Mouse (Mus musculus) thymus, postnatal 14 days (tissue): ENCODE measurements around the gene Psg18.
"Not testable (repeated sequence)": the region's sequence is repeated elsewhere in the genome, so short reads cannot be mapped to it uniquely, and the experiment has no call there.

Source experiments
- DNase-seq: peaks from one replicate; pipeline ENCODE4 v3.0.0; 2021

Gene Psg18

GRCm38 (mm10) chr7:18354909-18355308 is at the start of gene Psg18:
Gene Psg18 (minus strand): TSS chr7:18355009.
- not testable (repeated sequence) for DNase-seq

GRCm38 (mm10) chr7:18403407-18403806 is 48.6 kb upstream of the Psg18 start:
- DNase-seq = no peak

- DNase-seq = no peak
Measured at GRCm38 (mm10) chr7:18402527-18403237, 47.9 kb upstream of the Psg18 start.

GRCm38 (mm10) chr7:18391483-18391882 is 36.7 kb upstream of the Psg18 start:
- DNase-seq = not testable (repeated sequence)

- DNase-seq = no peak
Measured at GRCm38 (mm10) chr7:18378295-18378694, 23.5 kb upstream of the Psg18 start.

- not testable (repeated sequence) for DNase-seq
Measured at GRCm38 (mm10) chr7:18335411-18335810, 19.4 kb downstream of the Psg18 start.
